Comparison of ENCODE assay signal across 11 mouse cellular contexts in the genomic region with DNA sequence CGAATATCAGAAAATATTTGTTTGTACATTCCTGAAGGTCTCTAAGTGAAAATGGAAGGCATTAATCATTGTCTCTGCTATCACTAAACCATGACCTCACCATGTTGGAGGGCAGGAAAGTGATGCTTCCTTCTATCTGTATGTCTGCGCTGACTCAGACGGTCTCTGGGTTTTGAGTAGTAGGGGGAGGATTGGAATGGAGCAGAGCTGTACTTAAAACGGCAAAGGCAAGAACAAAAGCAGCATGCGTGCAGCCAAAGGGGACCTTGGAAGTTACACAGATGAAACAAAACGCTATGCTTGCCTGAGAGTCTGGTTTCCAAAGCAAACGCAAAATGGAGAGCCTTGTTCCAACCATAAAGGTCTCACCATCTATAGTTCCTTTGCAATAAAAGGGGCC. TPM values are rescaled to one million over a fixed set of nuclear protein-coding genes. Genes with fewer than 3 reads are reported as not detected.
A peak's percentile ranks its signal among the peaks of the same experiment; 100 is the strongest.
DNase-seq lines count a peak whose midpoint lies in the region; ATAC-seq and TF ChIP-seq lines count a peak whose summit lies in the region.
"Had no signal": no experiment of that assay in that cellular context is flagged by ENCODE, and none has a peak within 500 bp of the region (broad histone marks: within the 10 kb centered on the region; RNA-seq: fewer than 3 reads in every experiment).

No protein-coding gene starts in this region.

- H3K9me3 ChIP-seq in heart, postnatal 0 days (replicated peaks; ENCODE audit: control insufficient read depth, low read length) = no peaks in the 10 kb centered on the region
- no peaks in the 10 kb centered on the region for H3K9me3 ChIP-seq in forebrain, embryonic 13.5 days (replicated peaks)
- H3K9me3 ChIP-seq in midbrain, embryonic 15.5 days = no peaks in the 10 kb centered on the region

- 0 out of 2 replicates have a peak overlapping the region, but pooled peaks have one; percentile 9 for H3K4me2 ChIP-seq in heart, postnatal 0 days (ENCODE audit: low read depth, low read length)
- no peak overlapping the region for H3K4me2 ChIP-seq in forebrain, embryonic 13.5 days
- no peak overlapping the region for H3K4me2 ChIP-seq in midbrain, embryonic 15.5 days

- no peak for TF ChIP-seq CTCF in heart, postnatal 0 days (IDR thresholded peaks at IDR 0.05; ENCODE audit: low read depth)

- 38% methylated on average over 7 of the region's 7 CpGs for WGBS in heart, postnatal 0 days
- WGBS in forebrain, embryonic 13.5 days = 44% methylated on average over 7 of the region's 7 CpGs
- 31% methylated on average over 7 of the region's 7 CpGs for WGBS in midbrain, embryonic 15.5 days

- TF ChIP-seq EP300 in heart, postnatal 0 days (IDR thresholded peaks at IDR 0.05; ENCODE audit: low read depth) = no peak

- H3K9ac ChIP-seq in heart, postnatal 0 days (replicated peaks; ENCODE audit: low read depth, low read length) = no peak overlapping the region
- H3K9ac ChIP-seq in forebrain, embryonic 13.5 days = no peak overlapping the region
- no peak overlapping the region for H3K9ac ChIP-seq in midbrain, embryonic 15.5 days
- H3K9ac ChIP-seq: liver, embryonic 14.5 days had no signal

- no peaks in the 10 kb centered on the region for H3K27me3 ChIP-seq in heart, postnatal 0 days (ENCODE audit: control insufficient read depth, insufficient read depth, low read length)
- H3K27me3 ChIP-seq in forebrain, embryonic 13.5 days = no peaks in the 10 kb centered on the region
- no peaks in the 10 kb centered on the region for H3K27me3 ChIP-seq in midbrain, embryonic 15.5 days (replicated peaks)

- H3K27ac ChIP-seq in heart, postnatal 0 days (ENCODE audit: low read depth) = no peak overlapping the region
- H3K27ac ChIP-seq in forebrain, embryonic 13.5 days = peak overlapping the region; percentile 84
- H3K27ac ChIP-seq in midbrain, embryonic 15.5 days = peak overlapping the region; percentile 77
- H3K27ac ChIP-seq: liver, embryonic 14.5 days had no signal

- no peak for ATAC-seq in heart, postnatal 0 days (ENCODE audit: insufficient read depth, low read depth)
- peak; percentile 31; the same call in 1 of the 2 replicates for ATAC-seq in forebrain, embryonic 13.5 days
- ATAC-seq in midbrain, embryonic 15.5 days (replicated peaks) = peak; percentile 48

- DNase-seq in heart, postnatal 0 days (ENCODE audit: low spot score) = no peak
- no peak for DNase-seq in heart, adult 18-20 months
- DNase-seq in NIH3T3 (ENCODE audit: low read depth) = peak; percentile 23
- no peak for DNase-seq in embryo, embryonic 10 days (ENCODE audit: low spot score)
- no peak for DNase-seq in T-cell, adult 2 months (ENCODE audit: low spot score)
- DNase-seq in spleen, postnatal 36 days (ENCODE audit: low spot score in 2 of 2) = no peak
- DNase-seq: gastrocnemius, postnatal 25 days; kidney, postnatal 36 days had no signal

- H3K4me3 ChIP-seq in heart, postnatal 0 days (ENCODE audit: low read depth, low read length) = no peak overlapping the region
- H3K4me3 ChIP-seq in forebrain, embryonic 13.5 days = no peak overlapping the region
- H3K4me3 ChIP-seq in midbrain, embryonic 15.5 days = no peak overlapping the region

- no peaks in the 10 kb centered on the region; the same call in 1 of the 2 replicates for H3K36me3 ChIP-seq in heart, postnatal 0 days (replicated peaks; ENCODE audit: control insufficient read depth, insufficient read depth, low read length)
- H3K36me3 ChIP-seq in forebrain, embryonic 13.5 days (ENCODE audit: poor library complexity, severe bottlenecking) = peaks cover 14% of the 10 kb centered on the region
- no peaks in the 10 kb centered on the region for H3K36me3 ChIP-seq in midbrain, embryonic 15.5 days (replicated peaks)

- H3K4me1 ChIP-seq in heart, postnatal 0 days (ENCODE audit: control insufficient read depth, insufficient read depth) = peaks cover 22% of the 10 kb centered on the region
- H3K4me1 ChIP-seq in forebrain, embryonic 13.5 days = peaks cover 36% of the 10 kb centered on the region
- H3K4me1 ChIP-seq in midbrain, embryonic 15.5 days = peaks cover 37% of the 10 kb centered on the region

RNA-seq across cellular contexts. Expression of a gene that starts 41.7 kb away (rescaled TPM):
- total RNA-seq in heart, postnatal 0 days (2014; rRNA removed; ENCODE audit: low replicate concordance) = 6.4 and 9.9 TPM in 2 replicates
- 6.3 and 6.4 TPM in 2 replicates for polyA plus RNA-seq in heart, postnatal 0 days (2015; fragmentation: Nextera tagmentation; extraction: Ambion mirVana)
- total RNA-seq in heart, adult 18-20 months (2021) = 1 to 10 TPM; 4.7 to 5.4 TPM
- polyA plus RNA-seq in forebrain, embryonic 13.5 days (2015; fragmentation: Nextera tagmentation; extraction: Ambion mirVana) = 3.6 and 4.6 TPM in 2 replicates
- polyA plus RNA-seq in midbrain, embryonic 15.5 days (2015; fragmentation: Nextera tagmentation; extraction: Ambion mirVana) = 5.9 and 7.0 TPM in 2 replicates
